Mouse (Mus musculus) lung, adult 2 months (tissue): ENCODE measurements around the gene Pla2g4e.

ENCODE experiments used
- CTCF ChIP-seq: fragments of 200-500 bp; IDR thresholded peaks from 2 replicates; pipeline ENCODE4 v1.5.1; 2011; ENCODE audit warnings: mild to moderate bottlenecking, low read length, control low read depth; ENCODE audit not compliant: insufficient read depth
- POLR2A ChIP-seq: fragments of 200-500 bp; IDR thresholded peaks from 2 replicates; pipeline ENCODE4 v1.6.1; 2011; ENCODE audit warnings: low read depth, mild to moderate bottlenecking, control low read depth, low read length, borderline replicate concordance; ENCODE audit errors: extremely low read depth

DNA sequence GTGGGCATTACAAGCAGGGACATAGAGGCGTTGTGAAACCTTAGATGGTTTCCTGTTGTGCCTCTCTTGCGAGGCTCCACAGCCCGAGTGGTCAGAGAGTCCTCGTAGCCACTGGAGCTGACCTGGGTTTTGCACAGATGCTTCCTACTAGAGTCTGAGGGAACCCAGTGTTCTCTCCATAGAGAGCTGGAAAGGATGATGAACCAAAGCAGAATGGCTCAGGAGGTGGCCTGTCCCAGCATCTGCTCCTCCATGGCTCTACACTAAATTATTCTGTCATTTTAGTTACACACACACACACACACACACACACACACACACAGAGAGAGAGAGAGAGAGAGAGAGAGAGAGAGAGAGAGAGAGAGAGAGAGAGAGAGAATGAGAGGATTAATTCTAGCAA is 40.5 kb upstream of the Pla2g4e start:
- TF ChIP-seq POLR2A (no peak), CTCF (no peak)
